Mouse (Mus musculus) lung, postnatal 0 days (tissue): ENCODE measurements at regions not wholly inside any gene's neighbourhood (a gene's known extent, or its start where the extent isn't known, plus 50 kb on each side); places are given as distances from the start of the nearest gene placed in this dataset.

Experiments used
- CTCF ChIP-seq: IDR thresholded peaks from 2 replicates; pipeline ENCODE4 v1.5.1; 2016; ENCODE audit warnings: antibody characterized with exemption, mild to moderate bottlenecking
- EP300 ChIP-seq: IDR thresholded peaks from 2 replicates; pipeline ENCODE4 v1.6.1; 2016; ENCODE audit warnings: antibody characterized with exemption, mild to moderate bottlenecking, control low read depth

DNA sequence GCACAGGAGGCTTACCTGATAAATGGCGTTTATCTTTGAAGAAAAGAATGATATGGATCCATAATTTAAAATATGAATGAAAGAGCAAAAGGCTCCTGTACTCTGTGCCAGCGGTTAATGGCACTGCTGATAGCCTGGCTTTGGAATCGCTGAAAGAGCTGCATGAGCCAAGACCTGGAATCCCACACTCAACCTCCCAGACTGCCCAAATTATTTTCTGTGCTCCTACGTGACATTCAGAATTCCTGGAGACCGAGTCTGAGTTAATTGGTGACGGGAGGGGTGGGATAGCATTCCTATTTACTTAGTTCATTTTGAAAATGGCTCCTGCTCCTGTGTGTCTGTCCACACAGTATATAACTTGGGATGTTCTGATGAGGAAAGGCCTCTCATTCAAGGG, 129.0 kb upstream of the Dyrk2 start:
- TF ChIP-seq CTCF (no peak), EP300 (no peak)
